Mouse (Mus musculus): ENCODE measurements at regions not wholly inside any gene's neighbourhood (a gene's known extent, or its start where the extent isn't known, plus 50 kb on each side); places are given as distances from the start of the nearest gene placed in this dataset.

DNA sequence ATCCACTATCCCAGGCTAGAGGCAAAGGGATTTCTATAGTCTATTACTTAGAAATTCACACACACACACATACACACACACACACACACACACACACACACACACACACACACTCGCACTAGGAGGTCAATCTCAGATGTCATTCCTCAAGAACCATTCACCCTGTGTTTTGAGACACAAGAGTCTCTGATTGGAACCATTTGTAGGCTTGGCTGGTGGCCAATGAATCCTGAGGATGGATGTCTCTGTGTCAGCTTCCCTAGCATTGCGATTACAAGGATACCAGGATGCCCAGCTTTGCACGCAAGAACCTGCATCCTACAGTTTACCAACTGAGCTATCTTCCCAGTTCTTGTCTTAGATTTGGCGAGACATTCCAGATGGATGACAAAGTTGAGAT, 186.5 kb downstream of the Lmo4 start:
- no peak overlapping the region for H3K27ac ChIP-seq
- no peak for DNase-seq (ENCODE audit: low spot score)
- no peaks in the 10 kb centered on the region for H3K36me3 ChIP-seq
- 76% methylated on average over 4 of the region's 4 CpGs for WGBS
- H3K9me3 ChIP-seq: no peaks in the 10 kb centered on the region
- no peaks in the 10 kb centered on the region for H3K27me3 ChIP-seq (ENCODE audit: insufficient read depth, poor library complexity, severe bottlenecking)
- no peak overlapping the region for H3K4me3 ChIP-seq
- H3K4me1 ChIP-seq: peaks cover 5% of the 10 kb centered on the region; the same call in 1 of the 2 replicates

DNA sequence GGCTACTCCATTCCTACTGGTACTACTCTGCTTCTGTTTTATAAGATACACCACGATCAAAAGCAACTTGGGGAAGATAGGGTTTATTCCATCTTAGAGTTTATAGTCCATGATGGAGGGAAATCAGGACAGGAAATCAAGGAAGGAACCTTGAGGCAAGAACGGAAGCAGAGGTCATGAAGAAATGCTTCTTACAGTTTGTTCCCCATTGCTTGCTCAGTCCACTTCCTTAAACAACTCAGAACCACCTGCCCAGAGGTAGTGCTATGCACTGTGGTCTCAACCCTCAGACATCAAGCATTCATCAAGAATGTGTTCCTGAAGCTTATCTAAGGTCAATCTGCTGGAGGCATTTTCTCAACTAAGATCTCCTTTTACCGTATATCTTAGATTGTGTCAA, 189.8 kb downstream of the Lmo4 start:
- Histone ChIP-seq H3K9me3 (no peaks in the 10 kb centered on the region), H3K27me3 (ENCODE audit: insufficient read depth, poor library complexity, severe bottlenecking) (no peaks in the 10 kb centered on the region), H3K4me3 (no peak overlapping the region), H3K36me3 (no peaks in the 10 kb centered on the region), H3K27ac (no peak overlapping the region), H3K4me1 (peaks cover 12% of the 10 kb centered on the region)
- 83% methylated on average over 3 of the region's 3 CpGs for WGBS
- no peak for DNase-seq (ENCODE audit: low spot score)

DNA sequence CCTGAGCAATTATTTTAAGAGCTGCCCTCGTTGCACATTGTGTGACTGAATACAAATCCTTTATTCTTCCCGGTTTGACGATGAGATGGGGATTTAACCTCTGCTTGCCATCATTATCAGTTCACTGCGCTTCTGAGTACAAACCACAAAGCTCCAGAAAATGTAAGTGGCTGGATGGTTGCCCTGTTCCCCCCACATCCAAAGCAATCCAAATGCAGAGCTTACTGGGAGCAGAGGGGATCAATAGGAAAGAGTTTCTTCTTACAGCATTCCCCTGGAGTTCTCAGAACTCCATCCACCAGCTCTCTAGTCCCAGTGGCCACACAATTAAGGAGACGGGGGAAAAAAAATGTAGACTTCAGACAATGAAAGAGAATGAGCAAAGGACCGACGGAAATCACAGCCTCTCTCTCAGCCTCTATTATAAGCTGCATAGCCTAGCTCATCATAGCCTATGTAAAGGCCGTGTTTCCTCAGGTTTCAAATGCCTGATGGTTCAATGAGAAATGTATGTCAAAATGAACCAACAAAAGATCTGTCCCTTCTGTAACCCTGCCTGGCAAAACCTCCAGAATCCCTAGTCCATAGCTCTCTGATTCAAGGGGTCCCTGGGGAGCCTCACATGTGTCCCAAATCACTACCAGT, 191.4 kb downstream of the Lmo4 start:
- no peak for DNase-seq (ENCODE audit: low spot score)
- Histone ChIP-seq H3K36me3 (no peaks in the 10 kb centered on the region), H3K4me3 (no peak overlapping the region), H3K9me3 (no peaks in the 10 kb centered on the region), H3K27ac (no peak overlapping the region), H3K4me1 (peaks cover 12% of the 10 kb centered on the region), H3K27me3 (ENCODE audit: insufficient read depth, poor library complexity, severe bottlenecking) (no peaks in the 10 kb centered on the region)
- 70% methylated on average over 8 of the region's 8 CpGs for WGBS

DNA sequence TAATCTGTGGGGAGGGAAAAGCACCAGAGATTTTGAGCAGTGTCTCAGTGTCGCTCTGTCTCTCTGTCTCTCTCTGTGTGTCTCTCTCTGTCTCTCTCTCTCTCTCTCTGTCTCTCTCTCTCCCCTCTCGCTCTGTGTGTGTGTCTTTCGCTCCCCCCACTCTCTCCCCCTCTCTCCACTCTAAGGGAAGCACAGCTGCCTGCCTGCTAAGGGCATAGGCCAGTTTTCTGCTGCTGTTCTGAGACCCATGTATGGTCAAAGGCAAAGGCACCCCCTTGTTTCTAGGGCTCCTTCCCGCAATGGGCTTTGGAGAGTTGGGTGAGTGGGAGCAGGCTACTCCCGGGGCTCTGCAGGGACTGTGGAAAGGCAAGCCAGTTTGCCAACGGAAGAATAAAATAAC, 192.2 kb downstream of the Lmo4 start:
- Histone ChIP-seq H3K27me3 (ENCODE audit: insufficient read depth, poor library complexity, severe bottlenecking) (no peaks in the 10 kb centered on the region), H3K9me3 (no peaks in the 10 kb centered on the region), H3K36me3 (no peaks in the 10 kb centered on the region), H3K4me1 (peaks cover 12% of the 10 kb centered on the region), H3K27ac (0 out of 2 replicates have a peak overlapping the region, but pooled peaks have one; percentile 6), H3K4me3 (no peak overlapping the region)
- WGBS: 51% methylated on average over 6 of the region's 6 CpGs
- DNase-seq (ENCODE audit: low spot score): no peak

DNA sequence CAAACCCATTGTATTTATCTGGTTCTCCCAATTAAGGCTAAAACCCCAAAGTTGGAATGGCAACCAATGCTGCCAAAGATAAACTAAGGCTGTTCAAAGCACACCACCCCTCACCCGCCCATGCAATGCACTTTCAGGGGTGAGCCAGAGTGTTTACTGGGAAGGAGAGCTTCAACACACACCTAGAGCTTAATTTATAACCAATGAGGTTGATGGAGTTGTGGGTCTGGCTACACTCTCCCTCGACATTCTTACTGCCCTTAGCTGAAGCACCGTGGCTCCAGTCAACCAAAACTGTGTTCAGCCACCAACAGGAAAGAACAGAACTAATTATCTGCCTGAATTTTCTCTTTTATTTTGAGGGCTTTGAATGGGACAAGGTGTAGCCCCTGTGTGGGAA, 192.8 kb downstream of the Lmo4 start:
- H3K4me3 ChIP-seq: no peak overlapping the region
- H3K4me1 ChIP-seq: peaks cover 12% of the 10 kb centered on the region
- no peaks in the 10 kb centered on the region for H3K27me3 ChIP-seq (ENCODE audit: insufficient read depth, poor library complexity, severe bottlenecking)
- 47% methylated on average over 3 of the region's 3 CpGs for WGBS
- H3K9me3 ChIP-seq: no peaks in the 10 kb centered on the region
- H3K36me3 ChIP-seq: no peaks in the 10 kb centered on the region
- DNase-seq (ENCODE audit: low spot score): no peak
- H3K27ac ChIP-seq: no peak overlapping the region

DNA sequence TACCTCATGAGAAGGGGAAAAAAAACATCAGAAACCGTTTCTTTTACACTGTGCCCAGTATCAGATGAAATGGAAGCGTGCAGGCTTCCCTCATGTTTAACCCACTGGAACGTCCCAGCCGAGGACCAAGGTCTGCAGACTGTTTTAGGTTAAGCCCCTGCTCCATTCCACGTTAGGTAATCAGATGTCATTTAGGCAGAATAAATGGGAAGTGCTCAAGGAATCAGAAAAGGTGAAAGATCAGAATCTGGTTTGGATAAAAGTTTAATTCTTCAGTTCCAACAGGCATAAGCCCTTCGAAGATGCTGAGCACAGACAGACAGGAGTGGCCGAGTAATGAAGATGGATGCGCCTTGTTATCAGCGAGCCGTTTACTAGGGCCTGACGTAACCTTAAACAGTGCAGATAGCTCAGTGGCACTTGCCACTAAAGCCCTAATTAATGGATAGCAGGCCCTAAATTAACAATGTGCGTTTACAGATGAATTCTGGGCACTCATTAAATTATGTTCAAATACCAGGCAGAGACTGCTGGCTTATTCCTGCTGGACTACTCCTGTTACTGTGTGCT, 193.5 kb downstream of the Lmo4 start:
- 47% methylated on average over 12 of the region's 12 CpGs for WGBS
- Histone ChIP-seq H3K27ac (no peak overlapping the region), H3K9me3 (no peaks in the 10 kb centered on the region), H3K4me1 (peaks cover 12% of the 10 kb centered on the region), H3K4me3 (no peak overlapping the region), H3K36me3 (no peaks in the 10 kb centered on the region), H3K27me3 (ENCODE audit: insufficient read depth, poor library complexity, severe bottlenecking) (no peaks in the 10 kb centered on the region)
- no peak for DNase-seq (ENCODE audit: low spot score)

DNA sequence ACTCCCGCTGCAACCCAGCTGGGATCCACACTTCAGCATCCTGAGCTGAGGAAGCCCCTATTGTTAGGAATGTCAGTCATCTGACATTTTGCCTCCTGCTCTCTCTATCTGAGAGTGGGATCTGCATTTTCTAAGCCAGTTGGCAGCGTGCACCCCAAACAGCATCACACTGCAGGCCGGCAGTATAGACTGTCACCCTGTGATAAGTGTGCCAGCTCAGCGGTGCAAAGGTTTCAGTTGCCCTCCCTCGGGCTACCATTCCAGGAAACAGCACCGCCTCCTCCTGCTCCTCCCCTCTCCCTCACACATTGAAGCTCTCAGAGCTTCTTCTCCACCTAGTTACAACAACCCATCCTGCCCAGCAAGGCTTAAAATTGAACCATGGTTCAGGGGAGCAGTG, 194.5 kb downstream of the Lmo4 start:
- H3K4me3 ChIP-seq: peak overlapping the region; percentile 19; the same call in 1 of the 2 replicates
- H3K27ac ChIP-seq: 0 out of 2 replicates have a peak overlapping the region, but pooled peaks have one; percentile 19
- H3K4me1 ChIP-seq: peaks cover 12% of the 10 kb centered on the region
- H3K9me3 ChIP-seq: no peaks in the 10 kb centered on the region
- H3K27me3 ChIP-seq (ENCODE audit: insufficient read depth, poor library complexity, severe bottlenecking): no peaks in the 10 kb centered on the region
- no peaks in the 10 kb centered on the region for H3K36me3 ChIP-seq
- 18% methylated on average over 6 of the region's 6 CpGs for WGBS
- no peak for DNase-seq (ENCODE audit: low spot score)

DNA sequence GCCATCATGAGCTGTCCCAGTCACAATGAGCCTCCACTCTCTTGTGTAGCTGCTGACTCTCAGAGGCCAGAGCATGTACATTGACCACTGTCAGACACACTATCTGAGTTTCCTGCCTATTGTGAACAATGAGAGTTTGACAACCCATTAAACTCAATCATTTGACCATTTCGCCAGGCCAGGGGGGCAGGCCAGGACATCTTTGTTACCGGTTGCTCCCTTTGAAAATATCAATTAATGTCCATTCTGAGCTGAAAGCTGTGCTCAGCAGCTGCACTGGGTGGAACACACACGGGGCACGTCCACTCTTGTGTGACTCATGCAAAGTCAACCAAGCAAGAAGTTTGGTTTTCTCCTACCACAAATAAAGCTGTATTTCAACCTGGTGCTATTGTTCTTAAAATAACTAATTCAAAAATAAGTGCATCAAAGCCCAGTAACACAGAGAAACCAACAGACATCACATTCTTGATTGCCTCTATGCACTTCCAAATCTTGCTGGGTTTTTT, 197.9 kb downstream of the Lmo4 start:
- Histone ChIP-seq H3K36me3 (no peaks in the 10 kb centered on the region), H3K4me1 (peaks cover 8% of the 10 kb centered on the region), H3K27ac (no peak overlapping the region), H3K9me3 (no peaks in the 10 kb centered on the region), H3K27me3 (ENCODE audit: insufficient read depth, poor library complexity, severe bottlenecking) (no peaks in the 10 kb centered on the region), H3K4me3 (no peak overlapping the region)
- DNase-seq (ENCODE audit: low spot score): no peak
- 83% methylated on average over 4 of the region's 4 CpGs for WGBS

DNA sequence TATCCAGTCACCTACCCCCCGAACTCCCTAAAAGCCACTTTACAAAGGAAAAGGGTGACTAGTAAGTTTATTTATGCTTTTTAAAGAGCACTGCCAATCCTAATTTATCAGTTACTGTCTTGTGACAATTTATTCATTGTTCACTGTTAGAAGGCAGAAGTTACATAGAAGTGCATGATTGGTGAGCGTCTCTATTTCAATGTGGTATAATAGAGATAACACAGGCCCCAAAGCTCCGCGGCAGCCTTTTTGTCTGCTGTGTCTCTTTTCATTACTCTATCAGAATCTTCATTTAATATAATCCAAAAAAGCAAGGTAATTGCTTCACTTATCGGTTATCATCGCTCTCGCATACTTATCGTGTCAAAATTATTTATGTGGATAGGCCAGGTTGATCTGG, 207.1 kb downstream of the Lmo4 start:
- H3K36me3 ChIP-seq: no peaks in the 10 kb centered on the region
- no peak overlapping the region for H3K4me3 ChIP-seq
- H3K9me3 ChIP-seq: no peaks in the 10 kb centered on the region
- H3K4me1 ChIP-seq: no peaks in the 10 kb centered on the region
- no peak overlapping the region for H3K27ac ChIP-seq
- no peak for DNase-seq (ENCODE audit: low spot score)
- WGBS: 87% methylated on average over 8 of the region's 8 CpGs
- H3K27me3 ChIP-seq (ENCODE audit: insufficient read depth, poor library complexity, severe bottlenecking): no peaks in the 10 kb centered on the region

DNA sequence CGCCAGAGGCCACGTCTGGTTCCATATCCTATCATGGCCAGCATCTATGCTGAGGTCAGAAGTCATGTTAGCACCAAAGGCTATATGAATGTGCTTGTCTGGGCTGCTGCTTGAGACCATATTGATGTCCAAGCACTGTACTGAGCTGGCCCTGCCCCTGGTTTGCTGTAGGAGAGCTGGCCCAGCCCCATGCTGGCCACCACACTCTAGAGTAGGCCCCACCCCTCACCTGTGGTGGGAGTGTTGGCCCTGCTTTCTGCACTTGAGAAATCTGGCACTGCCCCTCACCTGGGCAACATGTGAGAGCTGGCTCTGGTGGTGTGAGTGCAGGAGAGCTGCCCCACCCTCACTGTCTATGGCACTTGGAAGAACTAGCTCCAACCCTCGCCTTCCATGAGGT, 210.0 kb downstream of the Lmo4 start:
- Histone ChIP-seq H3K27ac (no peak overlapping the region), H3K4me3 (no peak overlapping the region), H3K27me3 (ENCODE audit: insufficient read depth, poor library complexity, severe bottlenecking) (no peaks in the 10 kb centered on the region), H3K4me1 (peaks cover 6% of the 10 kb centered on the region; the same call in 1 of the 2 replicates), H3K9me3 (no peaks in the 10 kb centered on the region), H3K36me3 (no peaks in the 10 kb centered on the region)
- 83% methylated on average over 3 of the region's 3 CpGs for WGBS
- DNase-seq (ENCODE audit: low spot score): no peak

DNA sequence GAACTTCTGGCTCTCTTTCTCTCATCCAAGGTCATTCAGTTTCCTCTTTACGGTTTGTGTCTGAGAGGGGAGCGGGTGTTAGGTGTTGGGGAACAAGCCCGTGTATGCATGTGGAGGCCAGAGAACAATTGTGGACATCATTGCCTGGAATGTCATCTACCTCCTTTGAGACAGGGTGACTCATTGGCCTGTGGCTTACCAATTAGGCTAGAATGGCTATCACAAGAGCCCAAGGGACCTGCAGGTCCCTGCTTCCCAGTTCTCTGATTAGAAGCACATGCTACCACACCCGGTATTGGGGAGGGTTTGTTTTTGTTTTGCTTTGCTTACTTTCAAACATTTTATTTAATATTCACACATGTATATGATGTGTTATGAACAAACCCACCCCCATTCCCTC, 216.0 kb downstream of the Lmo4 start:
- DNase-seq (ENCODE audit: low spot score): no peak
- Histone ChIP-seq H3K36me3 (no peaks in the 10 kb centered on the region), H3K4me3 (no peak overlapping the region), H3K9me3 (no peaks in the 10 kb centered on the region; the same call in 1 of the 2 replicates), H3K27ac (no peak overlapping the region), H3K27me3 (ENCODE audit: insufficient read depth, poor library complexity, severe bottlenecking) (no peaks in the 10 kb centered on the region), H3K4me1 (peaks cover 6% of the 10 kb centered on the region; the same call in 1 of the 2 replicates)
- WGBS: 82% methylated on average over 4 of the region's 4 CpGs

DNA sequence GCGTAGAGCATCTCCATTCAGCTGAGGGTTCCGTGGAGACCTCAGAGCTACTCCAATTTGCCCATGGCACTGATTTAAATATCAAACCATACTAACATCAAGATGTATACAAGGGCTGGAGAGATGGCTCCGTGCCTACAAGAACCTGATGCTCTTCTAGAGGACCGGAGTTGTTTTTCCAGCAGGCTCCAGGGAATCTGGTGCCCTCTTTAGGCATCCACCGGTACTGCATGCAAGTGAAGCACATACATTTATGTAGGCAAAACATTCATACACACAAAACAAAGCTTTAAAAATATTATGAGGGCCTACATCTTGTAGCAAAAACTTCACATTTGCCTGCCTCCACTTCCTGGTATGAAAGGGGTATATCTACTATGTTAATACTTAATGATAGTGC, 217.0 kb downstream of the Lmo4 start:
- H3K9me3 ChIP-seq: no peaks in the 10 kb centered on the region; the same call in 1 of the 2 replicates
- no peaks in the 10 kb centered on the region for H3K27me3 ChIP-seq (ENCODE audit: insufficient read depth, poor library complexity, severe bottlenecking)
- no peak overlapping the region for H3K4me3 ChIP-seq
- H3K4me1 ChIP-seq: peaks cover 6% of the 10 kb centered on the region; the same call in 1 of the 2 replicates
- no peaks in the 10 kb centered on the region for H3K36me3 ChIP-seq
- no peak for DNase-seq (ENCODE audit: low spot score)
- 92% methylated on average over 5 of the region's 5 CpGs for WGBS
- H3K27ac ChIP-seq: no peak overlapping the region

DNA sequence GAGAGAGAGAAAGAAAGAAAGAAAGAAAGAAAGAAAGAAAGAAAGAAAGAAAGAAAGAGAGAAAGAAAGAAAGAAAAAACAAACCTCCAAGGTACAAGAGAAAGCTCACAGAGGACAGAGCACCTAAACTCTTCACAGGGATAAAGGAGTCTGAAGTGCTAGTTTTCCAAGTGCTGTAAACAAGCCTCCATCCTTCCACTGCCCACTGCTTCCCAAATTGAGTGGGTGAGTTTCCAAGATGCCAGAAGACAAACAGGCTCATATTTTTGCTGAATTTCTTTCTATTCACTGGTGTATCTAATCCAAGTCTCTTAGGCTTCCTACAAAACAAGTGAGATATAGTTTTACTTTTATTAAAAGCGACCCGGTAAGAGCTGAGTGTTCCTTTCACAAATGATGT, 218.2 kb downstream of the Lmo4 start:
- Histone ChIP-seq H3K36me3 (no peaks in the 10 kb centered on the region), H3K27me3 (ENCODE audit: insufficient read depth, poor library complexity, severe bottlenecking) (no peaks in the 10 kb centered on the region), H3K9me3 (no peaks in the 10 kb centered on the region; the same call in 1 of the 2 replicates), H3K27ac (no peak overlapping the region), H3K4me1 (peaks cover 6% of the 10 kb centered on the region; the same call in 1 of the 2 replicates), H3K4me3 (no peak overlapping the region)
- WGBS: 98% methylated on average over 2 of the region's 2 CpGs
- no peak for DNase-seq (ENCODE audit: low spot score)
